Mouse (Mus musculus): Measurements from ENCODE around the gene Gm21905. TPM values are rescaled to one million over a fixed set of nuclear protein-coding genes. Genes with fewer than 3 reads are reported as not detected.

The Gm21905 gene
- total and polyA plus RNA-seq, 3 experiments = not detected

DNA sequence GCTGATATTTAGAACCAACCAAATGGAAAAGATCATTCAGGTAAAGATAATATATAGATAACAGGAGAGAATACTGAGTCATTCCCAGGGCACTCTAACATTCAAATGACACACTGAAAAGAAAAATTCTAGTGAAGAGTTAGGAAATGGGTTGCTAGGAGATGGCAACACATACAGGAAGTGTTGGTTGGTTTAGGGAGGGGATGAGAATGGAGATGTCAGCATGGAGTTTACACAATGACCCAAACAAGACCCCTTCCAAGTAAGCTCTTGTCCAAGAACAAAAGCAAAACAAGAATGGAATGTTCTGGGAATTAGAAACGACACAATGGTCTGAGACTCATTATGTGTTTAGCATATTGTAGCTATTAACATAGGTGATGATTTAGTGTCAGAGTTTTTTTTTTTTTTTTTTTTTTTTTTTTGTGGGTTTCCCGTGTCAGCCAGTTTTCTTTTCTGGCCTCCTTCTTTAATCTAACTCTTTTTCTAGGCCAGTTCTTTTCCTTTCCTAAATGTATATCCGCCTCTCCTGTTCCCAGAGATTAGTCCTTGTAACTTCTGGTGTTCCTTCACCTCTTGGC is 35.8 kb upstream of the Gm21905 start:
- no peak overlapping the region for H3K4me3 ChIP-seq (ENCODE audit: control insufficient read depth in 1 of 2, insufficient read depth in 1 of 2, low read depth in 2 of 2, low read length in 2 of 2)
- H3K27me3 ChIP-seq (ENCODE audit: control insufficient read depth in 1 of 2, insufficient read depth in 2 of 2, low read length in 2 of 2) = no peaks in the 10 kb centered on the region
- H3K36me3 ChIP-seq (ENCODE audit: control insufficient read depth in 1 of 2, insufficient read depth in 2 of 2, low read length in 2 of 2) = no peaks in the 10 kb centered on the region
- H3K79me2 ChIP-seq (ENCODE audit: control insufficient read depth, insufficient read depth, low read length, poor library complexity) = no peaks in the 10 kb centered on the region
- DNase-seq (ENCODE audit: low read depth, low spot score) = no peak
- no peak overlapping the region for H3K9ac ChIP-seq (ENCODE audit: control insufficient read depth, low read depth, low read length, poor library complexity, severe bottlenecking)
- H3K27ac ChIP-seq (ENCODE audit: control insufficient read depth, low read depth, low read length) = no peak overlapping the region
- H3K9me3 ChIP-seq (replicated peaks; ENCODE audit: insufficient read depth, low read length) = no peaks in the 10 kb centered on the region
- H3K4me1 ChIP-seq (ENCODE audit: control insufficient read depth in 1 of 2, insufficient read depth in 2 of 2, low read length in 2 of 2) = no peaks in the 10 kb centered on the region
- TF ChIP-seq SIN3A (IDR thresholded peaks at IDR 0.05; ENCODE audit: low read length) (no peak), ZC3H11A (IDR thresholded peaks at IDR 0.05; ENCODE audit: low read depth, low read length) (no peak), MYC (IDR thresholded peaks at IDR 0.05; ENCODE audit: low read depth, low read length) (no peak), JUND (IDR thresholded peaks at IDR 0.05; ENCODE audit: low read depth, low read length) (no peak), TBP (IDR thresholded peaks at IDR 0.05; ENCODE audit: low read depth, low read length) (no peak), USF2 (IDR thresholded peaks at IDR 0.05; ENCODE audit: borderline replicate concordance in 1 of 2, insufficient read depth in 1 of 2, low read depth in 1 of 2, low read length in 2 of 2) (no peak), UBTF (IDR thresholded peaks at IDR 0.05; ENCODE audit: borderline replicate concordance, insufficient read depth, low read depth, low read length) (no peak), MAX (IDR thresholded peaks at IDR 0.05; ENCODE audit: low read length) (no peak), POLR2A (IDR thresholded peaks at IDR 0.05; ENCODE audit: control insufficient read depth in 1 of 2, insufficient read depth in 1 of 2, low read depth in 1 of 2, low read length in 2 of 2, poor library complexity in 1 of 2) (no peak), KAT2A (conservative IDR thresholded peaks at IDR 0.05; ENCODE audit: low read depth, low read length) (no peak), MYB (IDR thresholded peaks at IDR 0.05; ENCODE audit: low read depth, low read length) (no peak), USF1 (IDR thresholded peaks at IDR 0.05; ENCODE audit: low read depth, low read length) (no peak), POLR2AphosphoS5 (IDR thresholded peaks at IDR 0.05; ENCODE audit: borderline replicate concordance, low read depth, low read length) (no peak), MEF2A (IDR thresholded peaks at IDR 0.05; ENCODE audit: extremely low read depth, insufficient replicate concordance, low read depth, low read length, poor library complexity, severe bottlenecking) (no peak), SMC3 (IDR thresholded peaks at IDR 0.05; ENCODE audit: low read depth, low read length) (no peak), GATA1 (IDR thresholded peaks at IDR 0.05; ENCODE audit: low read depth, low read length) (no peak), MXI1 (IDR thresholded peaks at IDR 0.05; ENCODE audit: low read depth, low read length) (no peak), E2F4 (IDR thresholded peaks at IDR 0.05; ENCODE audit: borderline replicate concordance, low read depth, low read length) (no peak), NRF1 (IDR thresholded peaks at IDR 0.05; ENCODE audit: insufficient read depth, low read depth, low read length, poor library complexity, severe bottlenecking) (no peak), GABPA (IDR thresholded peaks at IDR 0.05; ENCODE audit: low read depth, low read length) (no peak)

DNA sequence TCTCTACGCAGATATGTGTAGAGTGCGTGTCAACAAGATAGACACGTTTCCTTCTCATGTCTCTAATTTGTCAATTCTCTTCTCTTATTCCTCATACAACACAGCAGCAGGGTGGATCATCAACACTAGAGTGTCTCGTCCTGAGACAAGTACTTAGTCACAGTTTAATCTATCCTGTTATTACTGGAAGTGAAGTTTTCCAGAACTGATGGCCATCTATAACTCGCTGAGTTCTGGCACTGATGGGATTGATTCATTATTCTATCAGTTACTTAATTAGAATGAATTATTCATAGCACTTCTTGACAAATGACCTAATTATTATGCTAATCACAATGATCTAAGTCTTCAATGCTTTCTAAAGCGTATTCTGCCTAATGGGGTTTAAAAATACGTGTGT is 23.3 kb upstream of the Gm21905 start:
- no peaks in the 10 kb centered on the region for H3K79me2 ChIP-seq (ENCODE audit: control insufficient read depth, insufficient read depth, low read length, poor library complexity)
- DNase-seq (ENCODE audit: low read depth, low spot score) = no peak
- H3K36me3 ChIP-seq (ENCODE audit: control insufficient read depth in 1 of 2, insufficient read depth in 2 of 2, low read length in 2 of 2) = no peaks in the 10 kb centered on the region
- H3K4me1 ChIP-seq (ENCODE audit: control insufficient read depth in 1 of 2, insufficient read depth in 2 of 2, low read length in 2 of 2) = no peaks in the 10 kb centered on the region
- no peaks in the 10 kb centered on the region for H3K9me3 ChIP-seq (replicated peaks; ENCODE audit: insufficient read depth, low read length)
- no peak overlapping the region for H3K9ac ChIP-seq (ENCODE audit: control insufficient read depth, low read depth, low read length, poor library complexity, severe bottlenecking)
- H3K27me3 ChIP-seq (ENCODE audit: control insufficient read depth in 1 of 2, insufficient read depth in 2 of 2, low read length in 2 of 2) = no peaks in the 10 kb centered on the region
- TF ChIP-seq MYB (IDR thresholded peaks at IDR 0.05; ENCODE audit: low read depth, low read length) = no peak
- TF ChIP-seq POLR2A (IDR thresholded peaks at IDR 0.05; ENCODE audit: control insufficient read depth in 1 of 2, insufficient read depth in 1 of 2, low read depth in 1 of 2, low read length in 2 of 2, poor library complexity in 1 of 2) = no peak
- TF ChIP-seq USF1 (IDR thresholded peaks at IDR 0.05; ENCODE audit: low read depth, low read length) = no peak
- TF ChIP-seq BHLHE40 (IDR thresholded peaks at IDR 0.05; ENCODE audit: borderline replicate concordance, low read depth, low read length) = no peak
- no peak for TF ChIP-seq E2F4 (IDR thresholded peaks at IDR 0.05; ENCODE audit: borderline replicate concordance, low read depth, low read length)
- TF ChIP-seq MYC (IDR thresholded peaks at IDR 0.05; ENCODE audit: low read depth, low read length) = no peak
- TF ChIP-seq SMC3 (IDR thresholded peaks at IDR 0.05; ENCODE audit: low read depth, low read length) = no peak
- H3K27ac ChIP-seq (ENCODE audit: control insufficient read depth, low read depth, low read length) = no peak overlapping the region
- H3K4me3 ChIP-seq (ENCODE audit: control insufficient read depth in 1 of 2, insufficient read depth in 1 of 2, low read depth in 2 of 2, low read length in 2 of 2) = no peak overlapping the region

All from MEL (cell line).